Mouse (Mus musculus) layer of hippocampus, adult 18-20 months (tissue): Measurements from ENCODE around the gene Ap1g2. TPM values are rescaled to one million over a fixed set of nuclear protein-coding genes. Genes with fewer than 3 reads are reported as not detected.

Source experiments
- DNase-seq, 2 experiments: peaks; one replicate each; pipeline ENCODE4 v3.0.0; 2022; ENCODE audit warnings: low spot score in 2 of 2
- total RNA-seq, 2 experiments: library from RNA; stranded (reverse); gene quantifications; 2 replicates each; pipeline ENCODE4 v1.2.3; 2021

Gene Ap1g2
- total RNA-seq, 2 experiments from 2014 or later, result 11.3 to 14.9 TPM

DNA sequence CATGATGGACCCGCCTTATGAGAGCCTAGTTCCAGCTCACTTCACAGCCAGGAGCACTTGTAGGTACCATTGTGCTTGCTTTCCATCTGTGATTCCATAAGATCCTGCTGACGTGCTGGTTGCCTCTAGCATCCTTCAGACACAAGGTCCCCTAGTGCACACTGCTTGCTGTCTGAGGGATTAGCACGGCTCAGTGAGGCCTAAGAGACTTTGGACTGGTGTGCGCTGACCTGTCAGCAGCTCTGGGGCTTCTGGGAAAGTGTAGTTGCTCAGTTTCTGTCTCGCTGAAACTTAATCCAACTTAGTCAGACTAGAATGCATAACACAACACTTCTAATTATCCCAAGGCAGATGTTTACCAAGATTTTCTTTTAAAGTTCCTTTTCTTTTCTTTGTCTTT, 46.5 kb downstream of the Ap1g2 start:
- no peak for DNase-seq

DNA sequence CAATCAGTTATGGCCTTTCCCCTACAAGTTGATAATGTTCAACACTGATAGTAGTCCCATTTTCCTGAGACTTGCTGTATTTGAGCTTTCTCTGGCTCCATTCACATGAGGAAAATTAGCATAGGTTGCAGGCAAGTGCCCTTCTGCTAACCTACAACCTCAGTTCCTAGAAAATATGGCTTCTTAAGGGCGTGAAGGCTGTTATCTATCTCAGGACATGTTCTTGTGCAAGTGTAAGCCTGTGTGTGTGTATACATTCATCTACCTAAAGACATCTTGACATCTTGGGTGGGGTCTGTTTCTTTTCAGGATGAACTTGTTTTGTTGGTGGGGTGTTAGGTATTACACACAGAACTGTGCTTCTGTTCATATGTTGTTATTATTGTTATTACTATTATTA, 47.4 kb downstream of the Ap1g2 start:
- no peak for DNase-seq

DNA sequence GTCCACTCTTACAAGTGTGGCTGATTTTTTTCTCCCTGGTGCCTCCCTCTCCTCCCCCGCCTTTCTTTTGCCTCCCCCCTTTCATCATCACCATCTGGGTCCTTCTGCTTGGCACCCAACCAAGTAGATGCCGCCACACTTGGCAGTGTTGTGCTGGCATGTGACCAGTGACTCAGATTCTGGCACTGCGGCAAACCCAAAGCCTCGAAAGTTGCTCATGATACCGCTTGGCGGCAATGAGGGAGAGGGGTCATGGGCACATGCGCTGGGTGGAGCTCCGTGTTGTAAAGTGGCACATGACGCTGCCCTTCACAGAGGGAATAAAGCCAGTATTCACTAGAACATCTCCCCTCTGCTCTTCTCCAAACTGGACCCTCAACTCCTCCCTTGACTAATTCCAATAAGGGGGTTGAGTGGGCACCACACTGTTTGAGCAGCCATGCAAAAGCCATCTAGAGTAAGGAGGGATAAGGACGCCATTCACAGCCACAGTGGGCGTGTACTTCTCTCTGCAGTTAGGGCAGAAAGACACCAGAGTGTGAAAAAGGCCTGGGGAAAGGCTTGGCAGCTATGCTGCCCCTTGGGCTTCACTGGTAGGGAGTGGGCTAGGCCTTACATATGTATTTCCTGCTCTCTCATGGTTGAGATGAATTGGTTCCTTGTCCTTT, 51.1 kb downstream of the Ap1g2 start:
- peak; percentile 85 to 96 for DNase-seq

GRCm38 (mm10) chr14:55054191-55054749, 52.1 kb downstream of the Ap1g2 start:
- DNase-seq, result no peak

DNA sequence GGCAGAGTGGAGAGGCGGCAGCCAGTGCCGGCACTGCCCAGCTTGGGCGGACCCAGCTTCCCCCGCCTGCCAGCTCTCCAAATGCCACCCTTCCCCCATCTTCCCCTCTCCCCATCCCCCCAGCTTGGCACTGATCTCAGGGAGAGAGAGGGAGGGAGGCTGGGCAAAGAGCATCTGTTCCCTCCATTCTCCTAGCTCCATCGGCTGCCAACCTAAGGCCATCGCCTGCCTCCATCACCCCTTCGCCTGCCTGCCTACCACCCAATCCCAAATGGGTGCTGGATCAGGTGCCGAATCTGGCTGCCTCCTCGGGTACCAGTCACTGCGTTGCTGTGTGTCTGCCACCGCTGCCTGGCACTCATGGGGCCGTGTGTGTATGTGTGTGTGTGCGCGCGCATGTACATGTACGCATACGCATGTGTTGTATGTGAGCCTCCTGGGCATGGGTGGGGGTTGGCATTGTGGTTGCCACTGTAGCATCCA, 52.6 kb downstream of the Ap1g2 start:
- DNase-seq, result peak; percentile 84 to 89

- DNase-seq, result no peak
Observed at GRCm38 (mm10) chr14:55053050-55053449, 53.3 kb downstream of the Ap1g2 start.

DNA sequence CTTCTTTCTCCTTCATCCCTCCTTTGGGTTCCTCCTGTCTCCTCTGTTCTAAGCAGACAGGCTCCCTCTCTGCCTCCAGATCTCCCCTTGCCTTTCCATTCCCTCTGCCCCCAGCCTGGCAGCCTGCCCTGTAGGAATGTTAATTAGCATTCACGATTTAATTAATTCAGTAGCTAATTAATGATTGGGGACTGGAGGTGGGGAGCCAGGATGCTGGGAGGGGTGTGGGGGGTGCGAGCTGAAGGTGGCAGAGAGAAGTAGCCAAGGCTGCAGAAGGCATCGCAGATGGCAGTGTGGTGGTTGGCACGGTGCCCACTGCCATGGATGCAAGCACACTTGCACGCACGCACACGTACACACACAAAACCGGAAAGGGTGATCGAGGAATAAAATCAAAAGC, 53.9 kb downstream of the Ap1g2 start:
- peak; percentile 82 to 94 for DNase-seq

Other genes with a start within 250 kb of the Ap1g2 start
- 10 to 100 TPM; 22.7 to 22.8 TPM for gene Homez, start 235.6 kb downstream of the Ap1g2 start, total RNA-seq
- gene Ppp1r3e, start 229.0 kb downstream of the Ap1g2 start, total RNA-seq, result 10 to 100 TPM; 19.3 to 19.7 TPM
- gene Bcl2l2, start 223.2 kb downstream of the Ap1g2 start, total RNA-seq, result 100 to 1,000 TPM; 121 to 124 TPM
- gene Gm20521, start 223.2 kb downstream of the Ap1g2 start, total RNA-seq, result 1 to 10 TPM in 1 of 2 experiments, under 1 TPM in 1; 0.45 to 7.3 TPM
- 100 to 1,000 TPM; 227 to 252 TPM for gene Pabpn1, start 214.1 kb downstream of the Ap1g2 start, total RNA-seq
- 100 to 1,000 TPM; 691 to 697 TPM for gene Slc22a17, start 193.5 kb downstream of the Ap1g2 start, total RNA-seq
- gene Efs, start 180.5 kb downstream of the Ap1g2 start, total RNA-seq, result 10 to 100 TPM in 1 of 2 experiments, 1 to 10 TPM in 1; 9.9 to 10.5 TPM
- not detected for gene Il25, start 173.9 kb downstream of the Ap1g2 start, total RNA-seq
- 10 to 100 TPM; 77.1 to 86.1 TPM for gene Cmtm5, start 170.3 kb downstream of the Ap1g2 start, total RNA-seq
- 1 to 10 TPM; 3.7 to 5.0 TPM for gene Myh6, start 139.7 kb downstream of the Ap1g2 start, total RNA-seq
- gene Gm17428, start 129.7 kb downstream of the Ap1g2 start, total RNA-seq, result not detected
- gene Myh7, start 112.0 kb downstream of the Ap1g2 start, total RNA-seq, result 10 to 100 TPM; 10.1 to 14.4 TPM
- gene Ngdn, start 91.1 kb downstream of the Ap1g2 start, total RNA-seq, result 10 to 100 TPM; 30.2 to 32.7 TPM
- gene Zfhx2, start 14.3 kb downstream of the Ap1g2 start, total RNA-seq, result 10 to 100 TPM; 52.9 to 58.5 TPM
- 10 to 100 TPM; 17.8 to 18.3 TPM for gene Thtpa, start 11.8 kb downstream of the Ap1g2 start, total RNA-seq
- gene Jph4, start 10.3 kb upstream of the Ap1g2 start, total RNA-seq, result 100 to 1,000 TPM; 423 to 433 TPM
- gene Dhrs2, start 115.4 kb upstream of the Ap1g2 start, total RNA-seq, result not detected